Mouse (Mus musculus) CD8-positive naive resting alpha-beta T cell, adult 2 months (primary cell): Measurements from ENCODE around the gene Ikbke.
"Not testable (repeated sequence)": the region's sequence is repeated elsewhere in the genome, so short reads cannot be mapped to it uniquely, and the experiment has no call there.

Source experiments
- DNase-seq, 2 experiments: peaks; one replicate each; pipeline ENCODE4 v3.0.0; 2022; ENCODE audit warnings: low read depth in 2 of 2, low spot score in 2 of 2

Gene Ikbke

DNA sequence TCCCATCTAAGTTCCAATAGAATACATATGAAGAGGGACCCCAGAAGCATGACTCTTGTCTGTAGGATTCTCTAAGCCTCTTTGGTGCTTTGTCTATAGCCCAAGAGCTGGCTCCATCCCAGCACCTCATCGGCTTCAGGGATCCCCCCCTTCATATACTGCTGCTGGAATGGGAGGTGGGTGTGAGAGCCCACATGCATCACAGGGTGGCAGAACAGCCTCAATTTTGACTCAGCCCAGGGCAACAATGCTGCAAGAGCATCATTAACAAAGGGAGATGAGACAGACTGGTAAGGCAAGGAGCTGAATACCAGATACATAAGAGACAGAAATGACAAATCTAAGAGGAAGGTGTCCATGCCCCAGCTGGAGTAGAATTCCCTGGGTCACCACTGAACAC, 4.8 kb upstream of the Ikbke start:
- DNase-seq: no peak

DNA sequence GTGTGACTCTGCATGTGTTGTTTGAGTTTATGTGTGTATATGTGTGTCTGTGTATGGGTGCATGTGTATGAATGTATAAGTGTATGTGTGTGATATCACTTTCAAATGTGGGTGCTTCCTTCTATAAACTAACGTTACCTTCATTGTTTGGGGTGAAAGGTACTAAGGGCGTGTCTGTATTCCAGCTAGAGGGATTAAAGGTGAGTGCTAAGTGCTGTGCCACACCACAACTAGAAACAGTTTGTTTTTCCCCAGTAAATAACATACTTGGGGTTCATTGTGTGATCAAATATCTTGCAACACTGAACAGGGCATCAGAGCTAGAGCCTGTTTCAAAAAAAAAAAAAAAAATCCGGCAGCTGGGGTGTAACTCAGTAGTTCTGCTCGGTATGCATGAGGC, 2.3 kb upstream of the Ikbke start:
- no peak for DNase-seq

DNA sequence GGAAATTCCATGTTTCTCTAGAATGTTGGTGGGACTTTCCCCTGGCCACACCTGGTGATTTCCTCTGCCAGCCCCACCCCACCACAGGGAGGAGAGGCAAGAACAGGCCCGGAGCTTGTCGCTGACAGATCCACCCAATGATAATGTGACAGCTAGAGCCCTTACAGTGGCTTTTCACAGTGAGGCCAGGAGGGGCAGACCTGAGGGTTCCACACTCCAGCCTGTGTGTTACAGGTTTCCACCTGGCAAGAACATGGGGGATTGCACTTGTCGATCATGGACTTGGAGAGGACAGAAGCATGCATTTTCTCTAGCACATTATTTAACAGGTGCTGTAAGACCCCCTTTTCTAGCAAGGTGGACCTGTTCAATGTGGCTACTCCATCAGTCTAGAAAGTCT, 874 bp upstream of the Ikbke start:
- DNase-seq: peak; percentile 40 to 44

DNA sequence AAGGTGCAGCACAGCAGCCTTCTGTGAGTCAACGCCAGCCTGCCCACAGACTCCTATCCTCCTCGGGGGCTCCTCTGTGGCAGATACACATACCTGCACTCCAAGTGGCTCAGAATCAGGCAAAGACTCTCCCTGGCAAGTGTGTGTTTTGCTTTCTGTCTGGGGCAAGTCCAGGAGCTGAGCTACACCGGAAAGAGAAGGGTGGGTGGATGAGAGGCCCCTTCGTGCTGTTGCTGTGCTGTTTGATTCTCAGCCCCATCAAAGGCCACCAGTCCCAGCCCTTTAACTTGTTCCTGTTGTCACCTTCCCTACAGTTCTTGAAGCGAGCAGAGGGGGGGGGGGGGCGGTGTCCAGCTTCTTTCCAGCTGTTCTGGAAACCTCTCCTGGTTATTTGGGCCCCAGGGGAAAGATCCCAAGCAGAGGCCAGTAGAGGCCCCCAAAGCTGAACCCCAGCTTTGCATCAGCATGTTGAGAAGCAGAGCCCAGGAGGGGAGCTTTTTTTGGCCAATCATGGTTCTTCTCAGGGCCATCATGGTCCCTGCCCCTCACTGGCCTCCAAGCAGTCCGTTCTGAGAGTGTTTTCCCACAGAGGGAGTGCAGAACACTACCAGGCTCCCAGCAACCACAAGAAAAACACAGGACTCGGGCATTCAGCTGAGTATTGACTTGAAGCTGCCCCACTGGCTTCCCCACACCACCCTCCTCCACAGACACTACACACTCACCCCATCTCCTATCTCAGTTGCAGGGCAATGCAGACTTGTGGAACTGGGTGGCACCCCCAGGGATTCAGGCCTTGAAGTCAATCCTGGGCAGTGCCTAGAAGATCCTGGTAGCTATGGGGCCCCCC, 575 bp downstream of the Ikbke start:
- DNase-seq: peak; percentile 27 to 39

DNA sequence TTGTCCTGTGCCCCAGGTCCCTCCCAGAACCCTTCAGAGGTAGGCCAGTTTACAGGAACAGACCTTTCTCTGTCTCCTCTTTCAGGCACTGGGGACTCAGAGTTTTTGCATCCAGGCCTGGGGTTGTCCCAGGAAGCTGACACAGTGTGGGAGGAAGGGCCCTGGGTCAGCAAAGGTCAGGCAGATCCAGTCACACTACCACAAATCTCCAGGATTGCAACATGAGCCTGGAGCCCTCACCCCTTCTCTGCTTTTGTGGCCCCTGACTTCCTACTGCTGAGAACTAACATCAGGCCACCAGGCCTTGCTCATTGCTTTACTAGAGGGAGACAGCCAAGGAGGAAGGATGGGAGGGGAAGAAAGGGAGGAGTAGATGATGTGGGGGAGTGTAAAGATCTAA, 2.6 kb downstream of the Ikbke start:
- no peak for DNase-seq

DNA sequence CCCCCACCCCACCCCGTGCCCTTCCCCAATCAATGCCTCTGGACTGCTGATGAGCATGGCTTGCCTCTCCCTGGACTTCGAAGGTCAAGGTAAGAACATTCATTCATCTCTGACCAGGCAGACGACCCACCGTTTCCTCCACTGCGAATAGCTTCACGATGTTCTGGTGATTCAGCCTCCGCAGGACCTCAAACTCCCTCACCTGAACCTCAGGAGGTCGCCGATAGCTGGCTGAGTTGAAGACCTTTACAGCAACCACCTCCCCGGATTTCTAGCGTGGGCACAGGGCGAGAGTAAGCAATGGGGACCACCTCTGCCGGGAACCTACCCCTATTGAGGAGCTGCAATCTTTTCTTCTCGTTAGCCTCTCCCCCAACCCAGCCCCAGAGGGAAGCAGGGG, 3.8 kb downstream of the Ikbke start:
- no peak for DNase-seq

DNA sequence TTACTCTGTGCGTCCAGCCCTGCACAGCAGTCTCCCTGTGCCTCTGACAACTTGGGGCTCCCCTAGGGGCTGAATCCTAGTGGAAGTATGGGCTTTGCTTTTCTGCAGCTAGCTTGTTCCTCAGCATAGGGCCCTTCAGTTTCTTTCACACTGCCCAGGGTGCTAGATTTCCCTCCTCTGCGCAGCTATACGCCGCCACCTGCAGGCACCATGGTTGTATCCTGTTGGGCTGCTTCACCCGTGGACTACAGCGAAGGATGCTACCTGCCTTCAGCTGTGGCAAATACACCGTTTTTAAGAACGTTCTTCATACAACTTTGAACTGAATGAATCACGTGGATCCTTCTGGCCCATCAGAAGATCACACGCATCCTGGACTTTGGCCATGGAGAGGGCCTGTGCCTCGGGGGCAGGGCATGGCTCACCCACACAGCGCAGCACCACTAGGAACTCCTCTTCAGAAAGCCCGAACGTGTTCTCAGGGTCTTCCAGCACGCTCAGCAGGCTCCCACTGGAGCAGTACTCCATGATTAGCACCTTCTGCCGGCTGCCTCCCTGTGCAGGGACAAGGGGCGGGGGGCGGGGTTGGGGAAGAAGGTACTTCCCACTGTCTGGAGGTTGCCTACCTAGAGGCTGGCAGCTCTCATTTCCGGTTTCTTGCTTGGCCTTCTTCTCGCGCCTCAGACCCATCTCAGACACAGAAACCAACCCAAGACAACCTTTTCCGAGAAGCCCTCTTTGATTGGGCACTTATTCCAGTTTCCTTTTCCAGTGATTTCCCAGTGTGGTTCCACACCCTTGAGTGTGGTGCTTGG, 4.5 kb downstream of the Ikbke start:
- DNase-seq: no peak

DNA sequence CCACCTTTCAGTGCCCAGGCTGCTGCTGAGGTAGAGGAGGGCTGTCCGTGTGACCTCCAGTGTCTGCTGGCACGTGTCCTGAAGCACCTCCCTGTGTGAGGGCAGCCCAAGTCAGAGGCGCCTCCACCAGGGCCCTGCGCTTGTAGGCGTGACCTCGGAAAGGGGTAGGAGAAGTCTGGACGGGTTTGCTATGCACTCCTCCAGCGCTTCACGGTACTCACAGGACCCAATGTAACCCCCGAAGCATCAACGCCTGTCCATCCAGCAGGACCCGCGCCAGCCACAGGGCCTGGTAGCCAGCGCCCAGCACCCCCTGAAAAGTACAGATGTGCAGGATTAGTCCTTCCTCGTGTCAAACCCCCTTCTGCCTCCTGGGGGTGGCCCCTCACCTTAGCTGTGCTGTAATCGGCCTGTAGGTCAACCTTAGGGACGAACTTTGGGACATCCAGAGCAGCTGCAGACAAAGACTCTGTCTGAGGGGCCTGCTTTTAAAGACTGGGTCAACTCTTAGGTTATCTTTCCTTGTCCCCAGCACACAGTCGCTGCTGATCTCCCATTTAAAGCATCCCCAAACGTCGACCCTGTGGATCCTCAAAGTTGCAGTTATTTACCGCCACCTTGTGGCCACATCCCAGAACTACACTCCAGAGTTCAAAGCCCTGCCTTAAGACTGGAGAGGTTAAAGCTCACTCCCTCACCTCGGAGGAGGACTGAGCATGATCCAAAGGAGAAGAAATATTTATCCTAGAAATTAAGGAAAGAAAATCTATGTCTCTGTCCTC, 9.4 kb downstream of the Ikbke start:
- peak; percentile 76 to 82 for DNase-seq

DNA sequence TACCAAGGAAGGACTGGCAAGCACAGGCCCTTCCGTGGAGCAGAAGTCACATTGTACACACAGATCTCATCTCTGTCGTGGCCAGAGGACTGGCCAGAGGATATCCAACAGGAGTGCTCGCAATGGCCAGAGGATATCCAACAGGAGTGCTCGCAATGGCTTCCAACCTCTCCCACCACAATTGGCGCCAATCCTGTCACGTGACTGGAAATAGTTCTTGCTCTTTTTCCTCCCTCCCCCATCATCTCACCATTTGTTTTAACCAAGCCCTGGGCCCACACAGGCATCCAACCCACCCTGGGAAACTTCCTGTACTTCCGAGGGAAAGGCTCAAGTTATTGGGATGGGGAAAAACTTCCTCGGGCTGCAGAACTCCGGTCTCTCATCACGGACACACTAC, 10.6 kb downstream of the Ikbke start:
- no peak for DNase-seq

DNA sequence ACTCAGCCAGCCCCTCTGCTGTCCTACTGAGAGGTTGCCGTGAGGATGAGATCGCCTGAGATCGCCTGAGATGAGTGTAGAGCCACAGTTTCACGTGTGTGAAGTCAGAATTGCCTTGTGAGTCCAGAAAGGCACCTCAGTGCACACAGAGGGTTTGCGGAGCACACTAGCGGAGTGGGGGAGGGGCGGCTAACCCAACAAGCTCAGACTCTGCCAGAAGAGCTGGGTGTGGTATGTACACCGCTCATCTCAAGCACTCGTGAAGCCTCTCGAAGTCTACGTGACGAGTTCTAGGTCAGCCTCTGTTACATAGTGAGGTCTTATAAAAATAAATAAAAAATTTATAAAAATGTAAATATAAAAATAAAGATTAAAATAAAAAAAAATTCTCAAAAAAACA, 15.5 kb downstream of the Ikbke start:
- DNase-seq: no peak

DNA sequence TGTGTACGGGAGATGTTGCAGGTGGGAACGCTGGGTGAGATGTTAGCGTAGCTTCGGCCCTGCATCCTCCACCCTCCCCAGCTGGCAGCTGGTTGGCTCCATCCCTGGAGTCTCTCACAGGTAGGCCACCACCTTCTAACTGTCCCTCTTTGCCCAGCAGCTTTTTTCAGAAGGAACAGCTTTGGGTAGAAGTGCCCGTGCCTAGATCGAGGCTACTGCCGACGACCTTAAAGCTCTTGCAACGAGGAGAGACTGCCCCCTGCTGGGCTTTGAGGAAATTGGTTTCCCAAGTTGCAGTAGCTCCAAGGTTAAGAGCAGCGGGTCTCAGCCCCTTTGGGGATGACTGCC, 19.1 kb downstream of the Ikbke start:
- DNase-seq: peak; percentile 50 to 62

DNA sequence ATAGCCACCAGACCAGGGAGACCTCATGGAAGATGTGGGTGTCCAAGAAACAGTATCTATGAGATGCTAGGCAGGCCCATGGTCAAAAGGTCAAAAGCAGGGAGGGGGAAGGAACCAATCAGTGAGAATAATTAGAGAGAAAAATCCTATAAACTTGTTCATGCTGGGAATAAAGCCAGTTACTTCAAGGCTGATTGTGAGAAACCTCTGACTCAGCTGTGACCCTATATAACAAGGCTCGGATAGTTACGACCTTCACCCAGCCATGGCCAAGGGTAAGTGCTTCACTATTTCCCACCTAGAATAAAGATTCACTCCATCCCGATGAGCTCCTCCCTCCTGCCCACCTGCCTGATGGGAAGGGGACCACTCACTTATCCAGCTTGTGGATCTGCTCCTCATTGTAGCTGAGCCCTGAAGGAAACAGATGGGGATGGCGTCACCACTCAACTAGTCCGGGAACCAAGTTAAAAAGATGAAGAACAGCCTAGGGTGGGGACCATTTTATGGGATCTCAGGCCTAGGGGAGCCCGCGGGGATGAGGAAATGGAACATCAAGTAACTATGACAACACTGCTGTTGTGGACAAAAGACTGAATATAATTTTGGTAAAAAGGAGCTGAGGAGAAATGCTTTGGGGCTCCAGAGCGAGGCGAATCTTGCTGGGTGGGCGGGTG, 19.6 kb downstream of the Ikbke start:
- no peak for DNase-seq

DNA sequence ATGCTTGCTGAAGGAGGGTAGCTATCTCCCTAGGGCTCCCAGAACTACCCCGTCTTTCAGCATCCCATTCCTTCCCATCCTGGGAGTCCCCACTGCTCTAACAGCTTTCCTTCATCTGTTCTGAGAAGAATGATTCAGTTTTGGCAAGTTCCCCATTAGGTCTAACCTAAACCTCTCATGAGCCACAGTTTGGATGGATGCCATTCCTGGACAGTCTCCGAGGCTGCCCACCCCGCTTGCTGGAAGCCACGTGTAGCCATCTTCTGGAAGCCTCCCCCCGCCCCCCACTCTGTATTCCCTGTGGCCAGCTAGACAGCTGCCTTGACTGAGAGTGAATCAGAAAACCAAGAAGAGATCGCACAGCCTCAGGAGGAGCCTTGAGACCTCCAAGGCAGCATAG, 22.1 kb downstream of the Ikbke start:
- no peak for DNase-seq

DNA sequence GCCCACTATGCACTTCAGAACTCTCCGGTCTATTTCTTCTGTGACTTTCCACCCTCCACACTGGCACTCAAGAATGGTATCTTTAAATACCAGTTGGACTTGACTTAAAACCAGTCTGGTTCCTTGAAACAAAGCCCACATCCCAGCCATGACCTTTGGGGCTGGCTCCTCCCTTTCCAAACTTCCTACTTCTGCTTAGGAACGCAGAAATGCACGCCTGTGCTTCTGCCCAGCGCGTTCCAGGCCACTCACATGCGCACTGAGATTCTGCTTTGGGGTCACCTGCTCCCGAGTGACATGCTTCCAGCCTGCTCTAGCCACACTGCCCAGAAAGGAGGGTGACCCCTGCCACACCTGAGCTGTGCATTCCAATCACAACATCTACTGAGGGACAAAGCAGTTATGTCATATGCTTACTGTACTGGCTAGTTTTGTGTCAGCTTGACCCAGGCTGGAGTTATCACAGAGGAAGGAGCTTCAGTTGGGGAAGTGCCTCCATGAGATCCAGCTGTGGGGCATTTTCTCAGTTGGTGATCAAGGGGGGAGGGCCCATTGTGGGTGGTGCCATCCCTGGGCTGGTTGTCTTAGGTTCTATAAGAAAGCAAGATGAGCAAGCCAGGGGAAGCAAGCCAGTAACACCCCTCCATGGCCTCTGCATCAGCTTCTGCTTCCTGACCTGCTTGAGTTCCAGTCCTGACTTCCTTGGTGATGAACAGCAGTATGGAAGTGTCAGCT, 26.7 kb downstream of the Ikbke start:
- not testable (repeated sequence) for DNase-seq

DNA sequence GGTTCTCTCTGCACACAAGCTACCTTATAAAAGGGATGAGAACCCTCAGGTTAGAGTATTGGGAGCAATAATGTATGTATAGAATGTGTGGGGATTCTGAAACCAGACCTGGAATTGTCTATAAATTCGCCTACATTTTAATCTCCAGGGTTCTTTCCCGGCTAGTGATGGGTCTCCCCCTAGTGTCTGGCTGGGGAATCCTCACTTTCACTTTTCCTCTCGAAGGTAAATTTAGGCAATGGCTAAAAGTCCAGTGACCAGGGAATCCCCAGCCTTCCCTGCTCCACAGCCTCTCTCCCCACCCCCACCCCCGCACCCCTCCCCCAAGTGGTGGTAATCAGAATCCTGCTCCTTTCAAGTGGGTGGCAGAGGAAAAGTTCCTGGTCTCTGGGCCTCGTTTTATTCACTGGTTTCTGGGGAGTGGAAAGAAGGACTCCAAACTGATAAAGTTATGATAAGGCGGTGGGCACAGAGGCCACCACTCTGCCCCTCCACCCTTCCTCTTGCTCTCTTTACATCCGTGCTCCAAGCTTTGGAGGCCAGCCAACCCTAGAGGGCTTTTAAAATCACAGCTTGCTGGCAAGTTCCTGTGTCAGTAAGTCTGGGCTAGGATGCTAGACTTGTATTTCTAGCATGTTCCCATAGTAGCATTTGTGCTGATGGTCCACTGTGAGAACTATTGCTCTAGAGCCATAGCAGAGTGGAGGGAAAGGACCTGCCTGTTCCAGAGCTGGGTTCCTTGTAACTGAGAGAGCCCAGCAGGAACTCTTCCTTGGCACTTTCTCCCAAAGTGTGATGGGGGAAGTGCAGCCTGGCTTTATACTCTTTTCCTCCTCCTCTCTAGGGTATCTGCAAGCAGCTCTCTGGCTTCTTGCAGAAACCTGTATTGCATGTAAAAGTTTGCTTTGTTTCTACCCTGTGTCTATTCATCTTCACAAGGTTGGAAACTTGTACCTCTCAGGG, 32.7 kb downstream of the Ikbke start:
- DNase-seq: peak in 1 of 2 experiments; percentile 25

DNA sequence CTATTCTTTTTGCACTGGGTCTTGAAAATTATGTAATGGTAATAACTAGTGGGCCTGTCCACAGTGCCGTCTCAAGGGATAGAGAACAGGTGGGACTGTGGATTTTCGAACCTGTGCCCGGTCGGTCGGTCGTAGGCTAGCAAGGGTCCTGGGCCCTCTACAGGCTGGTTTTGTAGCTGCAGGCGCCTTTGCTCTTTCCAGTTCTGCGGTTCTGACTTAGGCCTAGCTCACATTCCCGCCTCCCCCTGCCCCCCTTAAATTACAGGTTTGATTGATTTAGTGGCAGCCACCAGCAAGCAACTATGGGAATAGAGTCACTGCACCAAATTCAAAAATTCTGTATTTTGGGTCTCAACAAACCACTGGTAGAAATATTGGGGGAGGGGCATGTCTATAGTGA, 33.5 kb downstream of the Ikbke start:
- peak in 1 of 2 experiments; percentile 37 for DNase-seq

DNA sequence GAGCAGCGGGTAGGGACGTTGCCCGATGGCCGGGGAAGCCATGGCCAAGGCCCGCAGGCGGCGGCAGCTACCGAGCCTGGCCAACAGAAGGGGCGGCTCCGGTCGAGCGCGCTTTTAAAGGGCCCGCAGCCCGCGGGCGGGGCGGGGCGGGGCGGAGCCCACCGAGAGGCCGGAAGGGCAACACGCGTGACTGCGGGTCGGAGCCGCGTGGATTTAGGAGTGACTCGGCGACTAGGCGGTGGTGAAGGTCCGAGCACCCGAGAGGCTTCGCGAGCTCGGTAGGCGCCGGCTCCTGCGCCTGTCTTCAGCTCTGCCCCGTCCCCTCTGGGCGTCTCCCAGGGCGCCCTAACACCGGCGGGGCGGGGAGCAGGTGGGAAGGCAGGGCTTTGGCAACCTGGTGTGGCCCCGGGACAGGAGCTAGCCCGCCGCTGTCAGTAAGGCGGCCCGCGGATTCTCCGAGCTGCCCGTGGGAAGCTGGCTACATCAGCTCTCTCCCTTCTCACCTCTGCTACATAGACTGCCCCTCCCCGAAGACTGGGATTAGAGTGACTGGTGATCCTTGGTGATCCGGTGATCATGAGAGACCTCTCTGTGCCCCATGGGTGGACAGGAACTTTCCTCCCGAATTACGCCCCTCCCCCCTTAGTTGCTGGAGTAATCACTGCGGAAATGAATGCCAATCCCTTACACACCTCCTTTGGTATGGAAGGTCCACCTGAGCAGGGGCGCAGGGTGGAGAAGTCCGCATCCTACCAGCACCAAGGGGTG, 34.1 kb downstream of the Ikbke start, which contains the start of gene Rassf5:
Gene Rassf5, minus strand, starts transcription at position 170 of the 768 bp plus-strand sequence.
- peak; percentile 38 to 41 for DNase-seq

DNA sequence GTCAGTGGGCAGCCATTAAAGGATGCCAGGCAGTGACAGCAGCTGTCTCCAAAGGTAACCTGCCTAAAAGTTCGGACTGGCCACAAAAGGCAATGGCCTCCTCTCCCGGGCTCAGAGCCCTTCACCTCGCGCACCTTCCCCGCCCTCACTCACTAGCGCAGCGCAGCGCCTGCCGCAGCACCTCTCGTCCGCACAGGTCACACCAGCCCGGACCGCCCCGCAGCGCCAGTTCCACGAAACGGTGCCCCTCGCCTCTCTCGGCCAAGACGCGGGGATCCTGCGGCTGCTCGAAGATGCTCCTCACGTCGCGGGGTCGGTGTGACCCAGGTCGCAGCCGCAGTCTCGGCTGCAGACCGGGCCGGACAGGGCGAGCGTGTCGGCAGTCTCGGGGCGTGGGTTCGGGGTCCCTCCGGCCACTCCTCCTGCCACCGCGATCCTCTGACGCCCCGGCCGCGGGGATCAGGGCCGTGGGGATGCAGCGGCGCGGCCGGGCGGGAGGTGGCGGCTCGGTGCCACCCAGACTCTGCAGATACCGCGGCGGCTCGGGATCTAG, 34.8 kb downstream of the Ikbke start:
- DNase-seq: no peak
